Mouse (Mus musculus) bone marrow macrophage, adult 2 months (primary cell): ENCODE measurements around the gene Ank.

ENCODE experiments used
- CTCF ChIP-seq: IDR thresholded peaks from 2 replicates; pipeline ENCODE4 v1.5.1; 2012; ENCODE audit warnings: low read depth, mild to moderate bottlenecking, low read length, moderate library complexity
- POLR2A ChIP-seq: IDR thresholded peaks from 2 replicates; pipeline ENCODE4 v1.6.1; 2012; ENCODE audit warnings: mild to moderate bottlenecking, low read depth, low read length, borderline replicate concordance

DNA sequence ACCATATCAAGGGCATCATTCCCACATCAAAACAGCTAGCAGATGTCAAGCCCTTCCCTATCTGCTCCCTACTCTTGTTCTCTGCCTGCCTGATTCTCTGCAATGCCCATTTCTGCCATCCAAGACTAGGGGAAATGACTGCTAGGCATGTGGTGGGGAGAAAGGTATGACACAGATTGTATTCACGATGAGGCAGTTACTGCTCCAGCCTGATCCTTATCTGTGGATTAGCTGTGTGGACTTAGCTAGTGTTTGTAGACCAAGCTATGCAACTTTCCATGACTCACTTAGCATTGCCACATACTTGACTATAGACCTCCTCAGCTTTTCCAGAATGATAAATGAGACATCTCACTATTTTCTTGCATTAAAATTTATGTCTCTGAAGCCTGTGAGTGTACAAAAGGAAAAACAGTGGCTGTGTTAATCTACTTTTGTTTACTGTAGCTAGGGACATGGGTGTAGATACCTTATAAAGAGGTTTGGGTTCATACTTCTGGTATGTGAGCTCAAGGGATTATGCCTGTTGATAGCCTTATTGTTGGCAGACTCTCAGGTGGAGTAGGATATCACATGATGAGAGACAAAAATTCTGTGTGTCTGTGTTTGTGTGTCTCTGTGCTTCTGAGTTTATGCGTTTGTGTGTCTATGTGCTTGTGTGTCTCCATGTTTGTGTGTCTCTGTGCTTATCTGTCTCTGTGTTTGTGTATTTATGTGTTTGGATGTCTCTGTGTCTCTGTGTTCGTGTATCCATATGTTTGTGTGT, 47.7 kb upstream of the Ank start:
- TF ChIP-seq CTCF (no peak), POLR2A (no peak)
